Mouse (Mus musculus) hindbrain, embryonic 11.5 days (tissue): ENCODE results near the gene Zmat3. TPM values are rescaled to one million over a fixed set of nuclear protein-coding genes. Genes with fewer than 3 reads are reported as not detected.

Experiments used
- ATAC-seq: fragments of 200-750 bp; cut with Nextera tagmentation; 2 replicates; pipeline ENCODE4 v1.8.0; 2017; ENCODE audit warnings: mild to moderate bottlenecking, moderate TSS enrichment, moderate library complexity; ENCODE audit not compliant: low FRiP score
- DNase-seq: peaks from one replicate; pipeline ENCODE4 v3.0.0-alpha.2; 2015; ENCODE audit warnings: low spot score
- H3K27ac ChIP-seq: fragments of 300-500 bp; sonication (generic); 2 replicates; pipeline ENCODE4 v1.5.1; 2014; ENCODE audit warnings: mild to moderate bottlenecking, low read depth, low read length
- H3K27me3 ChIP-seq: fragments of 300-500 bp; sonication (generic); 2 replicates; pipeline ENCODE4 v1.6.1; 2014; ENCODE audit warnings: mild to moderate bottlenecking, low read length, moderate library complexity, mixed read lengths; ENCODE audit not compliant: control insufficient read depth, insufficient read depth
- H3K36me3 ChIP-seq: fragments of 300-500 bp; sonication (generic); 2 replicates; pipeline ENCODE4 v1.6.1; 2014; ENCODE audit warnings: mild to moderate bottlenecking, low read length, moderate library complexity, mixed read lengths; ENCODE audit not compliant: control insufficient read depth, insufficient read depth
- H3K4me1 ChIP-seq: fragments of 300-500 bp; sonication (generic); replicated peaks from 2 replicates; pipeline ENCODE4 v1.6.1; 2014; ENCODE audit warnings: low read length, mixed read lengths; ENCODE audit not compliant: control insufficient read depth, insufficient read depth
- H3K4me2 ChIP-seq: fragments of 300-500 bp; sonication (generic); replicated peaks from 2 replicates; pipeline ENCODE4 v1.6.1; 2014; ENCODE audit warnings: mild to moderate bottlenecking, low read depth, low read length
- H3K4me3 ChIP-seq: fragments of 300-500 bp; sonication (generic); 2 replicates; pipeline ENCODE4 v1.5.1; 2014; ENCODE audit warnings: low read depth, low read length
- H3K9ac ChIP-seq: fragments of 300-500 bp; sonication (generic); 2 replicates; pipeline ENCODE4 v1.6.1; 2014; ENCODE audit warnings: low read depth, low read length
- H3K9me3 ChIP-seq: fragments of 300-500 bp; sonication (generic); 2 replicates; pipeline ENCODE4 v1.6.1; 2016; ENCODE audit warnings: low read length; ENCODE audit not compliant: control insufficient read depth
- WGBS: fragments of 180-500 bp; shearing (Covaris S2); extraction: QIAGEN DNeasy Blood & Tissue Kit; methylation state at CpG from one replicate; pipeline ENCODE4 v1.1.7; 2014; 5-methylcytosine and 5-hydroxymethylcytosine counted together
- polyA plus RNA-seq: library from polyadenylated mRNA; unstranded; fragments of >200 nt; fragmentation: Nextera tagmentation; extraction: Ambion mirVana; gene quantifications from 2 replicates; pipeline ENCODE4 v1.2.1, GENCODE M21; 2014

The Zmat3 gene
- polyA plus RNA-seq, 1 experiment from 2014 or later: 11.6 TPM

GRCm38 (mm10) chr3:32334901-32335300 lies 30.9 kb downstream of the Zmat3 start:
- Histone ChIP-seq H3K4me3 (no peak overlapping the region), H3K27me3 (no peaks in the 10 kb centered on the region), H3K36me3 (no peaks in the 10 kb centered on the region), H3K27ac (no peak overlapping the region), H3K4me2 (no peak overlapping the region), H3K9me3 (no peaks in the 10 kb centered on the region), H3K4me1 (no peaks in the 10 kb centered on the region), H3K9ac (no peak overlapping the region)
- DNase-seq (no peak), ATAC-seq (no peak)
- 92% methylated on average over 11 of the region's 11 CpGs for WGBS

DNA sequence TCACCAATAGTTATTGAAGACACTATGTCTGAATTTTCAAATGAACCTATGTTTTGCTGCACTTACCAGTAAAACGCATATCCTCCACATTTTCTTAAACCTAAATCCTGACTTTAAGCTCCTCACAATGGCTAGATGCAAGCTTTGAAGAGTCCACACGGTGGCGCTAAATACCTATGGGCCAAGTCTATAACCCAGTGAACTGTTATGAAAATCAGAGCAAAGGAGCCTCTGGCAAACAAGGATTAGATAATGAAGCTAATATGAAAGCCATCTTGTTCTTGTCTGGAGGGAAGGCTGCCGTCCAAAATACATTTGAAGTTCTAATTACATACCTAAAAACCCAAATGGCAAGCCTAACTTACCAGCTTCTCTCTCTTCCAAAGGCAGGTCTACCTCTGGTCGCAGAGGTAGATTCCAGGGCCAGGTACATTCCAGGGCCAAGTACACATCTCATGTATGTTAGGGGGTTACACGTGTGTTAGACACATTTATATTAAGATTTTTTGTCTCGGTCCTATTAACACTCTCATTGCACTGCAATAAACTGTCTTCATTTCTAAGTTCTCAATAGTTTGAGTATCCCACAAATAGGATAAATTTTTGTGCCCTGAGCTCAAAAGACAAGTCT lies 32.2 kb downstream of the Zmat3 start:
- no peak overlapping the region for H3K9ac ChIP-seq
- 40% methylated on average over 7 of the region's 7 CpGs for WGBS
- ATAC-seq (peak; percentile 71; the same call in 1 of the 2 replicates), DNase-seq (peak; percentile 87)
- H3K4me3 ChIP-seq: no peak overlapping the region
- no peaks in the 10 kb centered on the region for H3K36me3 ChIP-seq
- H3K27me3 ChIP-seq: no peaks in the 10 kb centered on the region
- H3K4me1 ChIP-seq: no peaks in the 10 kb centered on the region
- H3K4me2 ChIP-seq: no peak overlapping the region
- H3K9me3 ChIP-seq: no peaks in the 10 kb centered on the region
- no peak overlapping the region for H3K27ac ChIP-seq

DNA sequence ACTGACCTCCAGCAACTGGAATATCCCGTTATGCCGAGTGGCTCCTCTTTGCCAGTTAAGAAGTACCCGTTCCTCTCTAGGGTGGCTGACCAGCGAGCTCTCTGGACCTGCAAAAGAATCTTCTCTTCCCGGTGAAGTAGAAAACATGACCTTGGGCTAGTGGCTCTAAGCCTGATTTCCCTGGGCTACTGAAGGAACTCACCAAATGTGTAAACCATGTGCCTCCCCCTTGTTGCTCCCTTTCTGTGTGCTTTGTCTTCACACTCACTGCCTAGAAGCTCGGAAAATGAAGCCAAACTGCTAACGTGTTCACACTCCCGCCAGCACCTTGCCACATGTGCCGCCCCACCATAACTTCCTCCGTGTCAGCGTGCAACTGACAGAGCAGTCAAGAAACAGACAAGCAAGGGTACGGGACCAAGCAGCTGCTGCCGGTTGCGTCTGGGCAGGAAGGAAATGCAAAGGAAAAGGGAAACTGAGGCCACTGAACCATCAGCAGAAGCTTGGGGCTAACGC lies 47.9 kb downstream of the Zmat3 start:
- Histone ChIP-seq H3K4me1 (no peaks in the 10 kb centered on the region), H3K36me3 (no peaks in the 10 kb centered on the region), H3K4me2 (no peak overlapping the region), H3K27ac (no peak overlapping the region), H3K4me3 (no peak overlapping the region), H3K9ac (no peak overlapping the region), H3K9me3 (no peaks in the 10 kb centered on the region), H3K27me3 (no peaks in the 10 kb centered on the region)
- no peak for ATAC-seq
- DNase-seq: peak; percentile 7
- 66% methylated on average over 15 of the region's 15 CpGs for WGBS

GRCm38 (mm10) chr3:32317165-32317900 lies 48.5 kb downstream of the Zmat3 start:
- H3K36me3 ChIP-seq: no peaks in the 10 kb centered on the region
- H3K4me3 ChIP-seq: no peak overlapping the region
- H3K27me3 ChIP-seq: no peaks in the 10 kb centered on the region
- H3K4me2 ChIP-seq: no peak overlapping the region
- H3K4me1 ChIP-seq: no peaks in the 10 kb centered on the region
- no peak overlapping the region for H3K9ac ChIP-seq
- no peak overlapping the region for H3K27ac ChIP-seq
- 25% methylated on average over 12 of the region's 12 CpGs for WGBS
- no peaks in the 10 kb centered on the region for H3K9me3 ChIP-seq
- DNase-seq (peak; percentile 64), ATAC-seq (peak; percentile 68; the same call in 1 of the 2 replicates)

- Histone ChIP-seq H3K4me2 (no peak overlapping the region), H3K4me3 (no peak overlapping the region), H3K27me3 (no peaks in the 10 kb centered on the region), H3K9me3 (no peaks in the 10 kb centered on the region), H3K27ac (no peak overlapping the region), H3K9ac (no peak overlapping the region), H3K4me1 (no peaks in the 10 kb centered on the region), H3K36me3 (no peaks in the 10 kb centered on the region)
- DNase-seq: no peak
- whole genome bisulfite sequencing: 84% methylated on average over 4 of the region's 4 CpGs
- no peak for ATAC-seq
These were observed 51.1 kb downstream of the Zmat3 start for GRCm38 (mm10) chr3:32314746-32315145.

DNA sequence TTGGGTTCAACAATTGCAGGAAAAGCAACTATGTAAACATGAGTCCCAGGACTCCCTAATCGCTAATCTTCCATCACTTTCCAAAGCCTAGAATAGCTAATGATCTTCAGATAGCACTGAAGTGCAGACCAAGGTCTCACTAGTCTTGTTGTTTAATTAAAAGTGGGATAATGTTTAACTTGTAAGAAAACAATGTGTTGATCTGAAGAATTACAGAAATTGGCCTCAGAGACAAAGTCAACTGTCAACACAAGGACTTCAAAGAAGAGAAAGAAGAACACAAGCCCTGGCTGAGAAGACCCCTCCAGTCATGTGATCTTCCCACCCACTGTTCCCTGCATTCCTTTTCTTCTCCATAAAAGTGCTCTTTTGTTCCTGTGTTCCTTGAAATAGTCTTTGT lies 61.6 kb downstream of the Zmat3 start:
- H3K9me3 ChIP-seq: no peaks in the 10 kb centered on the region
- no peak for DNase-seq
- no peaks in the 10 kb centered on the region for H3K27me3 ChIP-seq
- no peak overlapping the region for H3K27ac ChIP-seq
- WGBS: 45% methylated on average over 1 of the region's 1 CpGs
- no peak overlapping the region for H3K4me3 ChIP-seq
- no peak for ATAC-seq
- H3K9ac ChIP-seq: no peak overlapping the region
- H3K4me2 ChIP-seq: no peak overlapping the region
- no peaks in the 10 kb centered on the region for H3K4me1 ChIP-seq
- H3K36me3 ChIP-seq: no peaks in the 10 kb centered on the region

DNA sequence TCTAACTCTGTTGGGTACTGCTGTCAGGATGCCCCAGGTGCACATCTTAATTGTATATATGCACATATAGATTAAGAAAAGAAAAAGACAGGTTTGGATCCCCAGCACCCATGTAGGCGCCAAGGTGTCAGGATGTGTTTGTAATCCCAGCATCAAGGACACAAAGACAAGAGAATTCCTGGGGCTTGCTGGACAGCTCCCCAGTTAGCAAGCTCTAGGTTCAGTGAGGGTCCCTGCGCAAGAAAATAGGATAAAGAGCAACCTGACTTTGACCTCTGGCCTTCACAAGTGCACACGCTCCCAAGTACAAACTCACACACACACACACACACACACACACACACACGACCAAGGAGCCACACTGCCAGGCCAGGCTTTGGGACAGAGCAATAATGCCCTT lies 73.8 kb downstream of the Zmat3 start:
- no peak overlapping the region for H3K4me3 ChIP-seq
- no peaks in the 10 kb centered on the region for H3K27me3 ChIP-seq
- no peak overlapping the region for H3K4me2 ChIP-seq
- no peaks in the 10 kb centered on the region for H3K4me1 ChIP-seq
- no peak for ATAC-seq
- H3K27ac ChIP-seq: no peak overlapping the region
- H3K9ac ChIP-seq: no peak overlapping the region
- no peaks in the 10 kb centered on the region for H3K9me3 ChIP-seq
- no peaks in the 10 kb centered on the region for H3K36me3 ChIP-seq
- 50% methylated on average over 4 of the region's 4 CpGs for WGBS
- no peak for DNase-seq
